Mouse (Mus musculus) ES-Bruce4 (cell line): ENCODE measurements around the gene Fhit.

Experiments
- CTCF ChIP-seq: IDR thresholded peaks from one replicate; pipeline ENCODE4 v1.8.1; 2011; ENCODE audit warnings: low read depth, low read length
- EP300 ChIP-seq: IDR thresholded peaks from 2 replicates; pipeline ENCODE4 v1.6.1; 2011; ENCODE audit warnings: low read depth, low read length; ENCODE audit not compliant: insufficient read depth
- POLR2A ChIP-seq: IDR thresholded peaks from one replicate; pipeline ENCODE4 v1.8.1; 2011; ENCODE audit warnings: low read length; ENCODE audit not compliant: insufficient read depth

GRCm38 (mm10) chr14:9632537-9632936, 1529.3 kb downstream of the Fhit start:
- TF ChIP-seq POLR2A (no peak), CTCF (no peak), EP300 (no peak)
